Mouse (Mus musculus) liver, embryonic 14.5 days (tissue): ENCODE data around the gene Stoml2.

Experiments
- CTCF ChIP-seq: IDR thresholded peaks from 2 replicates; pipeline ENCODE4 v1.5.1; 2016; ENCODE audit warnings: antibody characterized with exemption, low read depth, control low read depth
- EP300 ChIP-seq: IDR thresholded peaks from 2 replicates; pipeline ENCODE4 v1.6.1; 2016; ENCODE audit warnings: antibody characterized with exemption, low read depth

DNA sequence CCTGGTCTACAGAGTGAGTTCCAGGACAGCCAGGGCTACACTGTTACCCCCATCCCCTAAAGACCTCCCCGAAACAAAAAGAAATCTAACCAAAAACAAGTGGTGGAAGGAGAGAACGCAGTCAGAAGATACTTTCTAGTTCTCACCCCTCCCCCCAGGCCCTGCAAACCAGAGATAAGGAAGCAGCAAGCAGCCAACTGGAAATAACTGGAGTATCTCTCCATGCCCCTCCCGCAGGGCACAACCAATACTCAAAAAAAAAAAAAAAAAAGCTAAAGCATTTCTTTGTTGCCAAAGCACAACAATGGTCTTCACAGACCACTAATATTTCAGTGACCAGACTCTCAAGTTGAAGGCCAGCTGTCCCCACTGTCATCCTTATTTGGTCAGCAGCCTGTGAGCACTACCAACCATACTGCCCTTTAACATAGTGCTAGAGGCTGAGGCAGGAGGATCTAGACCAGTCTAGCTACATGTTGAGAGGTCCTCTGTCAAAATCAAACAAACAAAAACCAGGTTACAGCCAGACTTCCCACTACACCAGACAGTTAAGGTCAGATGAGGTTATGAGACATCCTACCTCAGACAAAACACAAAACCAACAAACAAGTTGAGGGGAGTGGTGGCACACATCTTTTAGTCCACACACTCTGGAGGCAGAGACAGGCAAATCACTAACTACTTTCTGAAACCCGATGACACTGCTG is 6.5 kb upstream of the Stoml2 start:
- peak; percentile 95 for TF ChIP-seq EP300
- no peak; the same call in 1 of the 2 replicates for TF ChIP-seq CTCF
